Mouse (Mus musculus) ES-E14 (cell line): Measurements from ENCODE around the gene Oxct2b. TPM values are rescaled to one million over a fixed set of nuclear protein-coding genes. Genes with fewer than 3 reads are reported as not detected.

ENCODE experiments used
- DNase-seq: peaks from one replicate; pipeline ENCODE4 v3.0.0-alpha.2; 2013; ENCODE audit warnings: low read depth, low spot score
- H3K27ac ChIP-seq: 2 replicates; pipeline ENCODE4 v1.5.1; 2012; ENCODE audit warnings: low read depth, mild to moderate bottlenecking, low read length, moderate library complexity, mixed read lengths; ENCODE audit not compliant: poor library complexity, insufficient read depth, severe bottlenecking
- H3K36me3 ChIP-seq: 2 replicates; pipeline ENCODE4 v1.6.1; 2012; ENCODE audit warnings: mild to moderate bottlenecking, low read length, moderate library complexity, mixed read lengths; ENCODE audit not compliant: control insufficient read depth, poor library complexity, insufficient read depth, severe bottlenecking
- H3K4me1 ChIP-seq, 2 experiments: fragments of 150-350 bp in 1 of 2; sonication (generic) in 1 of 2; 2 replicates each; pipeline ENCODE4 v1.6.1; 2012; ENCODE audit warnings: low read length in 2 of 2, mild to moderate bottlenecking in 1 of 2, mixed read lengths in 1 of 2; ENCODE audit not compliant: control insufficient read depth in 2 of 2, insufficient read depth in 2 of 2, poor library complexity in 1 of 2
- H3K4me3 ChIP-seq, 2 experiments: fragments of 150-350 bp in 1 of 2; sonication (generic) in 1 of 2; 2 replicates each; pipeline ENCODE4 v1.5.1; 2012; ENCODE audit warnings: low read length in 2 of 2, low read depth in 1 of 2, mild to moderate bottlenecking in 1 of 2, mixed read lengths in 1 of 2; ENCODE audit not compliant: insufficient read depth in 1 of 2, poor library complexity in 1 of 2, severe bottlenecking in 1 of 2
- H3K9ac ChIP-seq: 2 replicates; pipeline ENCODE4 v1.6.1; 2012; ENCODE audit warnings: low read depth, mild to moderate bottlenecking, low read length, mixed read lengths; ENCODE audit not compliant: poor library complexity, insufficient read depth, severe bottlenecking
- H3K9me3 ChIP-seq: fragments of 150-350 bp; sonication (generic); 2 replicates; pipeline ENCODE4 v1.6.1; 2012; ENCODE audit warnings: low read depth, mild to moderate bottlenecking, low read length; ENCODE audit not compliant: control insufficient read depth, insufficient read depth
- CHD2 ChIP-seq: IDR thresholded peaks from 2 replicates; pipeline ENCODE4 v1.6.1; 2014; ENCODE audit warnings: mild to moderate bottlenecking, low read depth, low read length, inconsistent platforms
- HCFC1 ChIP-seq: IDR thresholded peaks from 2 replicates; pipeline ENCODE4 v1.6.1; 2012; ENCODE audit warnings: low read length, inconsistent platforms, borderline replicate concordance; ENCODE audit not compliant: insufficient read depth
- MAFK ChIP-seq: IDR thresholded peaks from 2 replicates; pipeline ENCODE4 v1.6.1; 2014; ENCODE audit warnings: mild to moderate bottlenecking, low read depth, low read length, inconsistent platforms; ENCODE audit not compliant: insufficient read depth
- ZC3H11A ChIP-seq: IDR thresholded peaks from 2 replicates; pipeline ENCODE4 v1.6.1; 2012; ENCODE audit warnings: low read depth, mild to moderate bottlenecking, inconsistent platforms, low read length, borderline replicate concordance
- ZNF384 ChIP-seq: IDR thresholded peaks from 2 replicates; pipeline ENCODE4 v1.6.1; 2012; ENCODE audit warnings: low read depth, low read length, inconsistent platforms
- in situ Hi-C, 2 experiments: fragments of 600-800 bp; cut with MboI; formaldehyde crosslinking; loops; one replicate each; pipeline ENCODE4 v1.15.1; 2025; ENCODE audit warnings: low sequenced_read_pairs in 2 of 2, inconsistent platforms in 1 of 2; ENCODE audit not compliant: unreplicated experiment in 2 of 2
- total RNA-seq: library from RNA; depleted of rRNA; stranded (reverse); fragments of 300-350 nt; gene quantifications from 2 replicates; pipeline ENCODE4 v1.2.3, GENCODE M21; 2012

The Oxct2b gene
- total RNA-seq, 1 experiment: 2.8 TPM

DNA sequence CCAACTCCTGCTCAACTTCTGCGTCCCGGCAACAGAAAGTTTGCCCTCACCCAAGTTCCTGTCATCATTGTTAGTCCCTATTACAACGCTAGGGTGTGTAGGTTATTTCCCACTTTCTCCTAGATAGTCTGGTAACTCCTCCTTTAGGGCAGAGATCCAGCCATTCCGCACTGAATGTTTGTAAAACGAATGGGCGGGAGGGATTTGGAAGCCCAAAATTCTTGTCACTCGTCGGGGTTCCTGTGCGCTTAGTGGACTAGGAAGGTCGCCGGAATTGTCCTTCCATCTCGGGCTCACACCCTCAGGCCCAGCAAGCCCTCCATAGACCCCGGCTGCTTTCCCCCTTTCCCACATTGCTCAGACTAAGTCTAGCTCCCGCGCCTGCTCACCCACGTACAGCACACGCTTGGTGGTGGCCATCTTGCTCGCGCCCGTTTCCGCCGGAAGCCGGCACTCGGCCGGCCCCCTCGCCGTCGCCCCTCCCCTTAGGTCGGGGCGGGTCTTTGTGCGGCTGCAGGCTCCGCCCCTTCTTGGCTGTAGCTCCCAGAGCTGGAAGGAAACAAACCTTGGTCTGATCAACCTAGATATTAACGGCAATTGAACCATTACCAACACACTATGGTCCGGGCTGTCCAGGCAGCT lies 23.6 kb downstream of the Oxct2b start, which contains the start of gene Ppie:
TSS of gene Ppie (minus strand) at position 439 of the 642 bp plus-strand sequence.
- H3K9ac ChIP-seq: peak within 1 kb of the TSS; percentile 100
- TF ChIP-seq ZNF384 (no peak), HCFC1 (peak; percentile 80; the same call in 1 of the 2 replicates)
- H3K36me3 ChIP-seq: peaks cover 15% of the 10 kb centered on the region
- in situ Hi-C loops: no loop called here
- peak; percentile 74 for DNase-seq
- peak within 1 kb of the TSS; percentile 83 for H3K27ac ChIP-seq
- H3K9me3 ChIP-seq: no peaks in the 10 kb centered on the region
- H3K4me3 ChIP-seq: peak within 1 kb of the TSS; percentile 98 to 99
- H3K4me1 ChIP-seq: peaks cover 3 to 6% of the 10 kb centered on the region in 2 experiments

DNA sequence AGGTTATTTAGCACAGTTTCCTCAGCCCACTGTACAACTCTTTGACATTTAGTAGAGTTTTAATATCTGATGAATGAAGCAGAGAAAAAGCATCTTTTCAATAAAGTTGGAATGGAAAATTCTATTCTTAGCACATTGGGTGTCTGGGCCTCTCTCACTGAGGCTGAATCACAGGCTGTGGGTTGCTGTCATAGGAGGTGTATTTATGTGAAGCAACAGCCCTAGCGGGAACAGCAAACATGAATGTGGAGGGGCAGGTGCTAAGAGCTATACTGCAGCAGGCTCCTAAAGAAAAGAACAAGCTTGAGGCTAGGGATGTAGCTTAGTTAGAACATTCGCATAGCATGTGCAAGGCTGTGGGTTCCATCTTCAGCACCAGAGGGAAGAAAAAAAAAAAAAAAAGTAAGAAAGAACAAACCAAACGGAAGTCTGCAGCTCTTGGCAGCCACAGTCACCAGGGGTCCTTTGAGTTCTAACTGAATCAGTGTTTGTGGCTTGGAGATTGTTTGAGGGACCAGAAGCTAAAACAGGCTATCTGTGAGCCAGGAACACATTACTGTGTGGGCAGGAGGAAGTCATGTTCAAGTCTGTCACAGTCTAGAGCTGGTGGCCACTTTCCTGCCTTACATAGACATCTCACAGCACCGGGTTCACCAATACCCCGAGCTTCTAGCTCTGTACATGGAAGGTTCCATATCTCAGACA lies 31.5 kb downstream of the Oxct2b start:
- Histone ChIP-seq H3K4me3 (no peak overlapping the region), H3K9me3 (no peaks in the 10 kb centered on the region), H3K27ac (no peak overlapping the region), H3K36me3 (no peaks in the 10 kb centered on the region), H3K4me1 (no peaks in the 10 kb centered on the region), H3K9ac (no peak overlapping the region)
- in situ Hi-C loops: no loop called here
- TF ChIP-seq ZC3H11A: no peak
- TF ChIP-seq ZNF384: no peak
- no peak for TF ChIP-seq HCFC1
- TF ChIP-seq MAFK: no peak
- no peak for TF ChIP-seq CHD2
- DNase-seq: no peak

DNA sequence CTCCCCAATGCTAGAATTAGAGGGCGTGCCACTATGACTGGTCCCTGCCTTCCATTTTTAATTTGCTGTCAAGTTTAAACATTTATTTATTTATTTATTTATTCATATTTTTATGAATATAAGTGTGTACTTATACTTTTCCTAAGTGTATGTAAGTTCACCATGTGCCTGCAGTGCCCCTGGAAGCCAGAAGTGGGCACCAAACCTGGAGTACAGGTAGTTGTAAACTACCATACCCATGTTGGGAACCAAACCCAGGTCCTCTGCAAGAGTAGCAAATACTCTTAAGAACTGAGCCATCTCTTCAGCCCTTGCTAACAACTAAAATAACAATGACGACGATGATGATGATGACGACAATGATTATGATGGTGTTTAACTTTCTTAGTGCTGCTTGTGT lies 35.9 kb downstream of the Oxct2b start:
- H3K9me3 ChIP-seq: no peaks in the 10 kb centered on the region

DNA sequence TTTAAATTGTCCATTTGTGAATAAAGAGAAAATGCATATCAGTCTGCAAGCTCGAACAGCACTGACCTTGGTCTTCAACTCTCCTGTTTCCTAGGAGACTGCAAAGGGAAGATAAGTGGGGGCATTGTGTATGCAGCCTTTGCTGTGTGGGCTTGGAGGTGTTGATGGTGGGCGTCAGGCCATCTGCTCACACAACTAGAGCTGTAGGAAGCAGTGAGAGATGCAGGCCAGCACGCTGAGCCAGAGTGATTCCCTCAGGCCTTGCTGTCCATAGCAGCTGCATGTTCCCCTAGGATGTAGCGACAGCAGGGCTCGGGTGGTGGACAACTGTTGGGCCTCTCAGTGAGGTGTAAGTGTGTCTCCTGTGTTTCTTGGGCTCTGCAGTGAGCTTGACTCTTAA lies 36.9 kb downstream of the Oxct2b start:
- in situ Hi-C loops: loop anchor here in 1 of 2 experiments (10.0 kb wide), 1 partner anchor 102 kb away; no protein-coding TSS in a partner anchor
- no peak for DNase-seq
- Histone ChIP-seq H3K9me3 (no peaks in the 10 kb centered on the region), H3K4me1 (no peaks in the 10 kb centered on the region), H3K4me3 (no peak overlapping the region), H3K27ac (no peak overlapping the region), H3K9ac (no peak overlapping the region), H3K36me3 (no peaks in the 10 kb centered on the region)
- TF ChIP-seq ZNF384 (no peak), CHD2 (no peak), ZC3H11A (no peak), HCFC1 (no peak), MAFK (no peak)

More for the DNA sequence above, 35.9 kb downstream of the Oxct2b start:
- in situ Hi-C loops: loop anchor here in 1 of 2 experiments (10.0 kb wide), 1 partner anchor 103 kb away; no protein-coding TSS in a partner anchor
- Histone ChIP-seq H3K9ac (no peak overlapping the region), H3K36me3 (no peaks in the 10 kb centered on the region), H3K4me3 (no peak overlapping the region), H3K4me1 (no peaks in the 10 kb centered on the region), H3K27ac (no peak overlapping the region)
- no peak for DNase-seq
- no peak for TF ChIP-seq ZNF384

DNA sequence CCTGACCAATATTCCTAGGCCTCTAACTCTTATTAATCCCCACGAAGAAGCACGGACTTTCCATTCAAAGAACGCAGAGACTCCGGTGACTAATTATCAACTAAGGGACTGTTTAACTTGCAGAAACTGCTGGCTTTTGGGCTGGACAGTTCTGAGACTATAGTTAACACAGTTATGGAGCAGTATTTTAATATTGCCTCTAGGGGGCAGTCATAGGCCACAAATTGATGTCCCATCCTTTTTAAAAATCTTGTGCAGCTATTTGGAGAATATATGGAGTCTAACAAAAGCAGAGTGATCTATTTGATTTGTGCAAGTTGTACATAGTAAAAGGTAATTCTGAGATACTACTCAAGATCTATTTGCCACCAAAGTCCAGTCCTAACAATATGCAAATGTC lies 38.9 kb downstream of the Oxct2b start:
- no peak for DNase-seq
- in situ Hi-C loops: loop anchor here in 1 of 2 experiments (10.0 kb wide), 1 partner anchor 100 kb away; no protein-coding TSS in a partner anchor
- TF ChIP-seq ZC3H11A (peak; percentile 68), ZNF384 (no peak)
- Histone ChIP-seq H3K4me1 (no peaks in the 10 kb centered on the region), H3K36me3 (no peaks in the 10 kb centered on the region), H3K9me3 (no peaks in the 10 kb centered on the region), H3K4me3 (no peak overlapping the region), H3K9ac (no peak overlapping the region), H3K27ac (no peak overlapping the region)
